Mouse (Mus musculus) gastrocnemius, adult 2 months (tissue): ENCODE measurements around the gene Rpl26. TPM values are rescaled to one million over a fixed set of nuclear protein-coding genes. Genes with fewer than 3 reads are reported as not detected.

Source experiments
- DNase-seq: peaks from one replicate; pipeline ENCODE4 v3.0.0; 2022
- H3K27ac ChIP-seq: fragments of 200-600 bp; 2 replicates; pipeline ENCODE4 v1.8.1; 2022; ENCODE audit warnings: mild to moderate bottlenecking
- H3K4me3 ChIP-seq: fragments of 200-600 bp; 2 replicates; pipeline ENCODE4 v1.8.1; 2022; ENCODE audit warnings: mild to moderate bottlenecking, moderate library complexity
- CTCF ChIP-seq: fragments of 200-600 bp; IDR thresholded peaks from 2 replicates; pipeline ENCODE4 v1.8.1; 2022; ENCODE audit warnings: antibody characterized with exemption, mild to moderate bottlenecking, moderate library complexity
- intact Hi-C: fragments of 180-260 bp; cut with DNase I; formaldehyde crosslinking; loops from one replicate; pipeline ENCODE4 v1.15.1; 2025
- long read RNA-seq, 2 experiments: library from polyadenylated mRNA; stranded (forward); transcript quantifications; one replicate each; pipeline ENCODE4 v2.0.0; 2021
- total RNA-seq, 2 experiments: library from RNA; stranded (reverse); gene quantifications; 2 replicates each; pipeline ENCODE4 v1.2.3; 2021

Gene Rpl26
- total RNA-seq, result 100 to 1,000 TPM; 606 to 729 TPM
- long read RNA-seq, experiment 1, transcript Rpl26-204 (2 exons, 636 nt), result minor isoform, 7 of 183 reads
- long read RNA-seq, experiment 1, transcript Rpl26-201 (4 exons, 526 nt), result major isoform, 163 of 183 reads
- long read RNA-seq, experiment 1, partial matches to known transcripts, result 9 of 183 reads
- long read RNA-seq, experiment 1, other reads (novel, unspliced or antisense), result 4 of 183 reads
- long read RNA-seq, experiment 2, transcript Rpl26-204 (2 exons, 636 nt), result minor isoform, 9 of 265 reads
- long read RNA-seq, experiment 2, transcript Rpl26-201 (4 exons, 526 nt), result major isoform, 244 of 265 reads
- long read RNA-seq, experiment 2, partial matches to known transcripts, result 9 of 265 reads
- long read RNA-seq, experiment 2, other reads (novel, unspliced or antisense), result 3 of 265 reads

DNA sequence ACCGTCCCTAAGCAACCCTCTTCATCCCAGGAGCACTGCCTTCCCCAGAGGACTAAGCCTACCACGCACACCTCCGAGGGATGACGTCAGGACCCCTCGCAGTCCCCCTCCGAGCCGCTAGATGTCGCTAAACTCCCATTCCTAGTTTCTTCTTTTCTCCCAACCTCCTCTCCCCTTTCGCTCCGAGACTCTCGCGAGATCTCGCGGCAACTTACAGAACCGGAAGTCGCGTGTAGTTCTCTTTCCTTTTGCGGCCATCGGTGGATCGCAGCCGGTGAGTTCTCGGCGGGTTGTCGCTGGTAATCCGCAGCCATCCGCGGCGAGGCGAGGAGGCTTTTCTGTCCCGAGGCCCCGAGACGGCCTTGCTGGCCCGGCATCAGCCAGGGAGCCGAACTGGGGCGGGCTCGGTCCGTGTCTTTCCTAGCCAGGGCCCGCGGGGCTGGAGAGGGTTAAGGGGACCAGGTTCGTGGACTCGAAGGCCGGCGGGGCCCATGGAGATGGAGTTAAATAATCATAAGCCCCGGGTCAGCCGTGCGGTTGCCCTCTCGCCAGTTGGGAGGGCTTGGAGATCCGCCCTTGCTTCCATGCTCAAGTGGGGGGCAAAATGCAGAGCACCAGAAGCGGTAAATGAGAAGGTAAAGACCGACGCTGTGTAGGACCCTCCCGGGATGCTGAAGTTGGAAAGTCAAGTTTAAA, at the start of gene Rpl26:
TSS of gene Rpl26 (plus strand) at position 233 of the 696 bp plus-strand sequence.
- TF ChIP-seq CTCF, result no peak; the same call in 1 of the 2 replicates
- peak within 1 kb of the TSS; percentile 93 for H3K27ac ChIP-seq
- peak within 1 kb of the TSS; percentile 80 for H3K4me3 ChIP-seq
- DNase-seq, result peak; percentile 98
- intact Hi-C loops, result loop anchor here (5.0 kb wide), 1 partner anchor 136 kb away; no protein-coding TSS in a partner anchor

DNA sequence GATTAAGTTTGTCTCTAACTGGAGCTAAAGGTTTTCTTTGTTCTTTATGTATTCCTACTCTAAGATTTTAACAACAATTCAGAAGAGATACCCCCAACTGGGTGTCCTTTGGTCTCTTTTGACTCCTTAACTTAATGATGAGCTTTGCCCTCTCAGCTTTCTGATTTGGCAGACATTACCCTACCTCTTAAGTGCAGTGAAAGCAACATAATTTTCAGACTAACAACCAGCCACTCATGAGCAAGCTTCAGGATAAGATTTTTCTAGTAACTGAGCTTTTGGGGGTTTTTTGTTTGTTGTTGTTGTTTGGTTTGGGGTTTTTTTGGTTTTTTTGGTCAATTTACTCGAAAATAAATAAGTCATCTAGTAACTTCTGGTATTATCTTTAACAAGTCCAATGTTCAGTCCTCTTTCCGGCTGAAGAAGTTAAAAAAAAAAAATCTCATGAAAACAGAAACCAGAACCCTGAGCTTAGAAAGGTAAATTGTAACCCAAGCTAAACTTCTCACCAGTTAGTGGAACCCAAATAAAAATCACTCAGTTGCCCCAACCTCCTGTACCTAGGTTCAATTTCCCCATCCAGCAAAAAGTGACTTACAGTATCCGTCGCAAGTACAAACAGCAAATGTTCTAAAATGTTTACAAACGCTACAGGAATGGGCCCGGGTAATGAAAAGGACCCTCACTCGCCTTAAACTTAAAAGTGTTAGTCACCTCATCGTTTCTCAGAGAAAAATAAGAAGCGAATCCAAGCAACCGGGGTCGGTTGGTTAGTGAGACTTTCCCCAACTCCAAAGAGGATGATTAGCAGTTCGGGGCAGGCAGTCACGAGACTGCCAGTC, 49.5 kb upstream of the Rpl26 start:
- peak overlapping the region; percentile 100 for H3K27ac ChIP-seq
- no peak for DNase-seq
- intact Hi-C loops, result no loop called here
- no peak for TF ChIP-seq CTCF
- H3K4me3 ChIP-seq, result peak overlapping the region; percentile 95

DNA sequence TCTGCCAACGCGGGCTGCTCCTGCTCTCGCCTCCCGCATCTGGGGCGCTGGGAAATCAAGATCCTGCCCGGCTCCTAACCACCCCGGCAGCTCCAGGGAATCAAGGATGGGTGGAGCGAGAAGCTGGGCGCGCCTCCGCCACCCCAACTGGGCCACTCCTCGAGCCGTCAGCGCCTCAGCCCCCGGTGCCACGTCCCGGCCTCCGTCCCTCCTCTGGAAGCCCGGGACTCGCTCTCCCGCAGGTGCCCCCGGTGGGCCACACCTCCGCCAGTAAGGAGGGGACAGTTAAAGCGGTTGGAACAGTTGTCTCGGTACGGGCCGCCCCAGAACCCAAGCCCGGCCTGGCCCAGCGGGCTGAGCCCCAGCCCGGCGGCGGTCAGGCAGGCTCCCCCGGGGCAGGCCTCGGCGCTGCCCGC, 48.9 kb upstream of the Rpl26 start:
- intact Hi-C loops, result no loop called here
- peak; percentile 90 for DNase-seq
- peak overlapping the region; percentile 95 for H3K4me3 ChIP-seq
- H3K27ac ChIP-seq, result peak overlapping the region; percentile 100
- no peak for TF ChIP-seq CTCF

DNA sequence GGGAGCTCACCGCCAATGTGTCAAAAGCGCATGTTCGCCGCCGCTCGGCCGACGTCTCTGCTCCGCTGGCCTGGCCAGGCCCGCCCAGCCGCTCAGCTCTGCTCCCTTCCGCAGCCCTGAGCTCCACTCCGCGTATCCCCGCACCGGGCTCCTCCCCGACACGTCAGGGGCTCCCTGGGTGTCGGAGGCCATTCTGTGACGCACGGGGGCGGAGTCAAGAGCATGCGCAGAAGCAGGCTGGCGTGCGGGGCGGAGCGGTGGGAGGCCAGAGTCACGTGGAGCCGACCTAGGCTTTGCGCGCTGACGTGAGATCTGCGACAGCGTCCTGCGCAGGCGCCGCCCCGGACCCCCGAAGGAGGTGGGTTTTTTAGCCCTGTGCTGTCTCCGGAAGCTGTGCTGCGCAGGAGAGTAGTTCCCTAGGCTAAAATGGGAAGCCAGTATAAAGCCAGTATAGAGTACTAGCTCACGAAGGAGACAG, 48.4 kb upstream of the Rpl26 start:
- peak overlapping the region; percentile 95 for H3K4me3 ChIP-seq
- DNase-seq, result peak; percentile 100
- no peak for TF ChIP-seq CTCF
- intact Hi-C loops, result no loop called here
- H3K27ac ChIP-seq, result peak overlapping the region; percentile 100

DNA sequence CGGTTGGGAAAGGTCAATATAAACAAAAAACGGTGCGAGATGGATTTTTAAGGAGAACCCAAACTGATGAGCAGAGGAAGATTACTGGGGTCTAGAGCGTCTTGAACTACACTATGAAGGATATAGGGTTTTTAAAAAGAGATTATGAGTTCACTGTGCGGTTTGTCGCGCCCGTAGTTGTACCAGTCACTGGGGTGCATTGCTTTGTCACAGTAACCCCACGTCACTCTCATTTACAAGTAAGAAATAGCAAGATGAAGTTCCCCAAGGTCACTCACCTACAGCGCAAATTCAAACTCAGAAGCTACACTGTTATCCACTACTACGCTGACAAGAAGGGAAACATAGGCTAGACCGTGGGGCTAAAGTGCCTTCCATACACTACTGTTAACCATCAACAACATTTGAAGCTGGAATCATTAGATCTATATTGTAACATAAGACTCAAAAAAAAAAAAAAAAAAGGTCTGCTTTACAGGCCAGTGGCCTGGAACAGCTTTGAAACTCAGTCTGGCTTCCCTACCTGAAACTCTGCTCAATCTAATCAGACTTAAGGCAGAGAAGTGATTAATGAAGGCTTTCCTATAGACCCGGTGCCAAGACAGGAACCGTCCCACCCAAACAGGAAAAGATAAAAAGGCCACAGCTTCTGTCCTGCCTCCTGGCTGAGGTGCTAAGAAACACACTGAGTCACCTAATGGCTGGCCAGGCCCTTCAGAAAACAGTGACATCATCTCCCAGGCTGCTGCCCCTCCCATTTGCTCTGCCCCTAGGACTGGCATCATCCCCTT, 47.6 kb upstream of the Rpl26 start:
- intact Hi-C loops, result no loop called here
- peak overlapping the region; percentile 100 for H3K27ac ChIP-seq
- H3K4me3 ChIP-seq, result peak overlapping the region; percentile 95
- peak; percentile 57 for DNase-seq
- peak; percentile 8; the same call in 1 of the 2 replicates for TF ChIP-seq CTCF

DNA sequence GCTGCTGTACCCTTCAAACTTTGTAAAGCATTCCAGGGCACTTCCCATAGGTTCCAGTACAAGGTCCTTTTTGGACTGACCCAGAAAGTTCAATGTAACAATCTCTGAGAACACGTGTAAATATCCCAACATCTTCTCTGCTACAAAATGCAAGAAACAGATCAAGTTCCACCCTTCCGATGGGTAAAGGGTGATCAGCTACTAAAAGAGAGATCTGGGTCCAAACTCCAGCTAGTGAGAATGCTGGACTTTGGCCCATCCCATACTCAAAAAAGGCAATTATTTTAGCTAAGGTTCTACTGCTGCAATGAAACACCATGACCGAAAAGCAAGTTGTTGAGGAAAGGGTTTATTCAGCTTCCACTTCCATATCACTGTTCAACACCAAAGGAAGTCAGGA, 46.8 kb upstream of the Rpl26 start:
- intact Hi-C loops, result no loop called here
- no peak for DNase-seq
- Histone ChIP-seq H3K27ac (peak overlapping the region; percentile 100), H3K4me3 (no peak overlapping the region)
- TF ChIP-seq CTCF, result no peak

DNA sequence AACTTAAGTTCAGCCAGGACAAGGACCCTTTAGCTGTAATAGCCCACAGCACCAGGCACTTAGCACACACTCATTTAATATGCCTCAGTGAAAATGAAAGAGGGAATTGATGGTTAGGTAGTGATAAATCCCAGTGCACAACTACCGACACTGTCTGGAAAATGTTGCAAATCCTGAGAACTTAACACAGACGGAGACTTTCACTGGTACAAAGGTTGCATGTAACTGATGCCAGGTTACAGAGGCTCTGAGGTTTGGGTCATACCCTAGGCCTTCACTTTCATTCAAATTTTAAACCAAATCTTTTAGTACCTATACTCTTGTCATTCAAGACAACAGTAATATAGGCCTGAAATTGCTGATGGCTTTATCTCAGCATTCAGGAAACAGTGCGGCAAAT, 44.1 kb upstream of the Rpl26 start:
- intact Hi-C loops, result no loop called here
- no peak overlapping the region for H3K27ac ChIP-seq
- DNase-seq, result no peak
- no peak overlapping the region for H3K4me3 ChIP-seq
- TF ChIP-seq CTCF, result no peak

DNA sequence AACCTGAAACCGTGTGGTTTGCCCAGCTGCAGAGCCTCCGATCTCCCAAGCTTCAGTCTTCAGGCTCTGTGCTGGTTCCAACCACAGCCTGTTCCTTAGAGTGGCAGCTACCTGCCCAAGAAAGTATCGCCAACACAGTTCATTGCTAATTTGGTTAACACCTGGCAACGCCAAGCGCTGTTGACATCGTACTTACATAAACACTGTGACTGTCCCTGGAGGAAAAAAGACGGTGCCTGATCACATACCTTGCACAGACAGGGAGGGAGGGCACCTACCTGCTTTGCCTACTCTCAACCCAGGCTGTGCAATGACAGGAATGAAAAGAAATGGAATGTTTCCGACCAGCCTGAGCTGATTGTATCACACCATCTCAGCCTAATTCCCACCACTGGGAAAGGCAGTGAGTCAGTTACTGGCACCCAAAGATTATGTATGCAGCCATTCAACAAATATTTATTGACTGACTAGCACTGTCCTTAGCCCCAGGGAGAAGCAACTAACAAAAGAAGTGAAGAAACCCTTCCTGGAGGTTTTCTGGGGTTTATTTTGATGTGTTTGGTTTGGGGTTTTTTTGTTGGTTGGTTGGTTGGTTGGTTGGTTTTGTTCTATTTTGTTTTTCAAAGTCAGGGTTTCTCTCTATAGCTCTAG, 41.3 kb upstream of the Rpl26 start:
- intact Hi-C loops, result no loop called here
- Histone ChIP-seq H3K27ac (no peak overlapping the region), H3K4me3 (no peak overlapping the region)
- TF ChIP-seq CTCF, result no peak
- no peak for DNase-seq

DNA sequence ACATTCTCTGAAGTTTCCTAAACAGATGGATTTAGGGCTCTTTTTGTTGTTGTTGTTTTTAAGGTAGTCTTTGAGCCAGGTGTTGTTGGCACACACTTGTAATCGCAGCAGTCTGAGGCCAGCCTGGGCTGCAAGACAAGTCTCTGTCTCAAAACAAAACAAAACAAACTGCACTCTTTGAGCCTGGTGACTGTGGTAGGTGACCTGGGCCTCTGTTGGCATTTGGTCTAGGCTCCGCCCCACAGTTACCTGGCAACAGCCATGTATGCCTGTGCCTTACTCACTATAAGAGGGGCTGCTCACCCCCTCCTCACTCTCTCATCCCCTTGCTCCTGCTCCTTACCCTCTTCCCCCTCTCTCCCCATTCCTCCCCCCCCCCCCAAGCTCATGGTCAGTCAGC, 39.1 kb upstream of the Rpl26 start:
- Histone ChIP-seq H3K4me3 (no peak overlapping the region), H3K27ac (peak overlapping the region; percentile 43; the same call in 1 of the 2 replicates)
- DNase-seq, result no peak
- no peak for TF ChIP-seq CTCF
- intact Hi-C loops, result no loop called here

DNA sequence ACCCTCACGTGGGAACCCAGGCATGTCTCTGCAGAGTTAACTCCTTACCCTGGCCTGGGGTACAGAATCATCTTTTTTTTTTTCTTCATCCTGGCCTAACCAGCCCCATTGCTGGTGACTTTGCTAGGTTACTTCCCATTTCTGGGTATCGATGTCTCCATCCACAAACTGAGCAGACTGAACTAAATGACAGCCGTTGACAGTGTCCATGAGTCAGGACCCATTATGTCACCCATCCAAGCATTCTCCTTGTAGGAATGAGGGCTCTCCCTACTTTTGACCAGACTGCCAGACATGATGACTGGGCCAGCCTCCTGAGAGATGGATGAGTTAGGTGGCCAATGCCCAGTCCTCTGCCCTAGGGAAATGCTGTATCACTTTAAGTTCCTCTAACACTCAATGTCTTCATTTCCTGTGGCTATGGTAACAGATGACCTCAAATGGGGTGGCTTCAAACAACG, 37.7 kb upstream of the Rpl26 start:
- intact Hi-C loops, result no loop called here
- Histone ChIP-seq H3K4me3 (no peak overlapping the region; the same call in 1 of the 2 replicates), H3K27ac (peak overlapping the region; percentile 84)
- no peak for TF ChIP-seq CTCF
- DNase-seq, result no peak

DNA sequence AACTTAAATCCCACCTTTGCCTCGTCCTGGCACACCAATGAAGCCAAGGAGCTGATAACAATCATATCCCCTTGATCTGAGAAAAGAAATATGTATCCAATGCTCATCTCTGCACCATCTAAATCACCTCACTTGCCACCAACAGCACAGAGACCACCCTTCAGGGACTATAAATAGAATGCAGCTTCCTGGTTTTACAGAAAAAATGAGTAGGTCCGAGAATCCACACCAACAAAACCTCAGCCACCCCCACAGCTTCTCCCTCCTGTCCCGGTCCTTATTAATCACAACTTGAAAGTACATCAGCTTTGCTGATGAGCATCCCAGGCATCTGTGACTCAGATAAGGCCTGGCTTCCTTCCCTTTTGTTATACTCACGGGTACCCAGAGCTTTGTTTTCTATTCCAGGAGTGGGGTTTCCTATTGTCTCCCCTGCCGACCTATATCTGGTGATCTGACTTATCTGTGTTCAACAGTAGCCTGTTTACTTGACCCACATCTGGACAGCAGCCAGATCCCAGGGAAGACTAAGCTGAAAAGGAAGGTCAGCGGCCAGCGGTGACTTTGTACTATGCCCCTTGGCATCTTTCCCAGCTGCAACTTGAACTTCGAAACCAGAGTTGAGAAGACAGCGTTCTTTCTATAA, 36.7 kb upstream of the Rpl26 start:
- TF ChIP-seq CTCF, result no peak
- H3K4me3 ChIP-seq, result no peak overlapping the region; the same call in 1 of the 2 replicates
- intact Hi-C loops, result no loop called here
- H3K27ac ChIP-seq, result peak overlapping the region; percentile 84
- DNase-seq, result peak; percentile 90
